Mouse (Mus musculus): ENCODE results near the gene Gm2916. TPM values are rescaled to one million over a fixed set of nuclear protein-coding genes. Genes with fewer than 3 reads are reported as not detected.
"Not testable (repeated sequence)": the region's sequence is repeated elsewhere in the genome, so short reads cannot be mapped to it uniquely, and the experiment has no call there.

Gm2916 gene
- total RNA-seq (2021), result under 1 TPM in 1 of 2 experiments, not detected in 1; 0.21 TPM

DNA sequence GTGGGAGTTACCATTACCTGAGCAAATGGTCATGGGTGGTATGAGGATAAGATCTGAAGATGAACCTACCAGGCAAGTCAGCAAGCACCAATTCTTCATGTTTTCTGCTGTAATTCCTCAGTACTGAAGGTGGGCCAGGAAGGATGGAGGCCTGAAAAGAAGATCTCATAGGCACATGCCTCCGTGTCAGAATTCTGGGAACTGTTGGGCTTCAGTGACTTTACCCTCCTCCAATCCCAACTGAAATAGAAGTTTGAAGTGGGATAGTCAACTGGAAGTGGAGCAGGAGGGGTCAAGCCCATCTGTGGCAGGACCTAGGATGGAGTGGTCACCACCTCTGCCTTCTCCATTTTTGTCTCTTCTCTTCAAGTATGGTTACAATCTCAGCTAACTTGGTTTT lies at the start of gene Gm2916:
Gene Gm2916 (plus strand): TSS at position 301 of the 400 bp plus-strand sequence.
- DNase-seq (ENCODE audit: extremely low spot score in 1 of 2, low spot score in 1 of 2), result not testable (repeated sequence)

DNA sequence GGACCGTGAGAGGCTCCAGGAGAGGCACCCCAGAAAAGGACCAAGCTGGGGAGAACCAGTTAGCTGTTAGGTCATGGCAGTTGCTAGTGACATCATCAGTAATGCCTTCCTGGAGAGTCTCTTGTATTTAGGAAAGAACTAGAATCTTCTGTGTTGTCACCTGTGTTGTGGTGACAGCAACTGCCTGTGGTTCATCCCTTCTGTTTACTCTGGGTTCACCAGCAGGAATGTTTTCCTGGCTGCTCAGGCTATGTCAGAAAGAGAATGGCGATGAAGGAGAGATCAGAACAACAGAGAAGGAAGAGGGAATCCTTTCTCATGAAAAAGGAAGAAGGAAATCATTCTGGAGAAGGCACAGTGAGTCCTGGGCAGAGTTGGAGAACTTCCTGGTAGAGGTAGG lies 38.0 kb upstream of the Gm2916 start, which contains the start of gene Gm3033:
Gene Gm3033 (plus strand): TSS at position 301 of the 400 bp plus-strand sequence.
- not testable (repeated sequence) for DNase-seq (ENCODE audit: extremely low spot score in 1 of 2, low spot score in 1 of 2)

DNA sequence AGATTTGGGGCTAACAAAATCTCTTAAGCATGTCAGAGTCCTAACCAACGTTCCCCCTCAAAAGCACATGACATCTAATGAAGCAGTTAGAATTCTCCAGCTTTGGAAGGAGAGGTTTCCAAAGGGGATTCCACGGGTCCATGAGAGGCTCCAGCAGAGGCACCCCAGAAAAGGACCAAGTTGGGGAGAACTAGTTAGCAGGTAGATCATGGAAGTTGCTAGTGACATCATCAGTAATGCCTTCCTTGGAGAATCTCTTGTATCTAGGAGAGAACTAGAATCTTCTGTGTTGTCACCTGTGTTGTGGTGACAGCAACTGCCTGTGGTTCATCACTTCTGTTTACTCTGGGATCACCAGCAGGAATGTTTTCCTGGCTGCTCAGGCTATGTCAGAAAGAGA lies 47.5 kb downstream of the Gm2916 start, which contains the start of gene Gm3029:
Gene Gm3029 (plus strand): TSS at position 301 of the 400 bp plus-strand sequence.
- DNase-seq (ENCODE audit: extremely low spot score in 1 of 2, low spot score in 1 of 2), result not testable (repeated sequence)

DNA sequence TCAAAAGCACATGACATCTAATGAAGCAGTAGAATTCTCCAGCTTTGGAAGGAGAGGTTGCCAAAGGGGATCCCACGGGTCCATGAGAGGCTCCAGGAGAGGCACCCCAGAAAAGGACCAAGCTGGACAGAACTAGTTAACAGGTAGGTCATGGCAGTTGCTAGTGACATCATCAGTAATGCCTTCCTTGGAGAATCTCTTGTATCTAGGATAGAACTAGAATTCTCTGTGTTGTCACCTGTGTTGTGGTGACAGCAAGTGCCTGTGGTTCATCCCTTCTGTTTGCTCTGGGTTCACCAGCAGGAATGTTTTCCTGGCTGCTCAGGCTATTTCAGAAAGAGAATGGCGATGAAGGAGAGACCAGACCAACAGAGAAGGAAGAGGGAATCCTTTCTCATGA lies 79.3 kb downstream of the Gm2916 start, which contains the start of gene Gm3095:
Gene Gm3095 (plus strand): TSS at position 301 of the 400 bp plus-strand sequence.
- not testable (repeated sequence) for DNase-seq (ENCODE audit: extremely low spot score in 1 of 2, low spot score in 1 of 2)

Other genes starting within 250 kb of the Gm2916 start
- not detected for gene Gm3012, start 249.7 kb upstream of the Gm2916 start, total RNA-seq (2021)
- gene Gm3020, start 232.1 kb upstream of the Gm2916 start, total RNA-seq (2021), result 1 to 10 TPM; 2.9 to 3.0 TPM
- gene Gm3043, start 195.4 kb upstream of the Gm2916 start, total RNA-seq (2021), result not detected
- gene Gm3002, start 74.1 kb upstream of the Gm2916 start, total RNA-seq (2021), result 1 to 10 TPM in 1 of 2 experiments, under 1 TPM in 1; 0.94 to 1.6 TPM
- gene Gm3033, start 37.9 kb upstream of the Gm2916 start, total RNA-seq (2021), result not detected
- gene Gm3029, start 47.6 kb downstream of the Gm2916 start, total RNA-seq (2021), result not detected
- gene Gm3095, start 79.4 kb downstream of the Gm2916 start, total RNA-seq (2021), result under 1 TPM in 1 of 2 experiments, not detected in 1; 0.38 TPM
- gene Gm3099, start 114.2 kb downstream of the Gm2916 start, total RNA-seq (2021), result not detected
- gene Gm5796, start 139.8 kb downstream of the Gm2916 start, total RNA-seq (2021), result 1 to 10 TPM; 3.3 to 4.1 TPM
- under 1 TPM in 1 of 2 experiments, not detected in 1; 0.62 TPM for gene Gm3115, start 199.9 kb downstream of the Gm2916 start, total RNA-seq (2021)
- 10 to 100 TPM in 1 of 2 experiments, 1 to 10 TPM in 1; 4.4 to 10.4 TPM for gene Gm8108, start 226.4 kb downstream of the Gm2916 start, total RNA-seq (2021)